Mouse (Mus musculus) embryonic facial prominence, embryonic 12.5 days (tissue): ENCODE measurements around the gene Nfkbil1. TPM values are rescaled to one million over a fixed set of nuclear protein-coding genes. Genes with fewer than 3 reads are reported as not detected.

Source experiments
- ATAC-seq: fragments of 200-750 bp; cut with Nextera tagmentation; 2 replicates; pipeline ENCODE4 v1.8.0; 2017; ENCODE audit not compliant: insufficient number of reproducible peaks, insufficient read depth, low FRiP score, low TSS enrichment
- H3K27ac ChIP-seq: fragments of 300-500 bp; sonication (generic); 2 replicates; pipeline ENCODE4 v1.5.1; 2016; ENCODE audit warnings: mild to moderate bottlenecking
- H3K27me3 ChIP-seq: fragments of 300-500 bp; sonication (generic); 2 replicates; pipeline ENCODE4 v1.6.1; 2016; ENCODE audit warnings: mild to moderate bottlenecking, moderate library complexity
- H3K36me3 ChIP-seq: fragments of 300-500 bp; sonication (generic); 2 replicates; pipeline ENCODE4 v1.6.1; 2016; ENCODE audit warnings: mild to moderate bottlenecking
- H3K4me1 ChIP-seq: fragments of 300-500 bp; sonication (generic); 2 replicates; pipeline ENCODE4 v1.6.1; 2016
- H3K4me2 ChIP-seq: fragments of 300-500 bp; sonication (generic); replicated peaks from 2 replicates; pipeline ENCODE4 v1.6.1; 2016; ENCODE audit warnings: mild to moderate bottlenecking, moderate library complexity
- H3K4me3 ChIP-seq: fragments of 300-500 bp; sonication (generic); 2 replicates; pipeline ENCODE4 v1.5.1; 2016; ENCODE audit warnings: mild to moderate bottlenecking
- H3K9ac ChIP-seq: fragments of 300-500 bp; sonication (generic); 2 replicates; pipeline ENCODE4 v1.6.1; 2016; ENCODE audit warnings: mild to moderate bottlenecking, moderate library complexity
- H3K9me3 ChIP-seq: fragments of 300-500 bp; sonication (generic); 2 replicates; pipeline ENCODE4 v1.6.1; 2016; ENCODE audit warnings: mild to moderate bottlenecking, moderate library complexity
- WGBS: fragments of 180-500 bp; shearing (Covaris S2); methylation state at CpG from one replicate; pipeline ENCODE4 v1.1.7; 2016; 5-methylcytosine and 5-hydroxymethylcytosine counted together
- polyA plus RNA-seq: library from polyadenylated mRNA; unstranded; fragments of >200 nt; fragmentation: Nextera tagmentation; extraction: Ambion mirVana; gene quantifications from 2 replicates; pipeline ENCODE4 v1.2.1, GENCODE M21; 2016

Nfkbil1 gene
- polyA plus RNA-seq, 1 experiment from 2014 or later = 13.0 TPM

DNA sequence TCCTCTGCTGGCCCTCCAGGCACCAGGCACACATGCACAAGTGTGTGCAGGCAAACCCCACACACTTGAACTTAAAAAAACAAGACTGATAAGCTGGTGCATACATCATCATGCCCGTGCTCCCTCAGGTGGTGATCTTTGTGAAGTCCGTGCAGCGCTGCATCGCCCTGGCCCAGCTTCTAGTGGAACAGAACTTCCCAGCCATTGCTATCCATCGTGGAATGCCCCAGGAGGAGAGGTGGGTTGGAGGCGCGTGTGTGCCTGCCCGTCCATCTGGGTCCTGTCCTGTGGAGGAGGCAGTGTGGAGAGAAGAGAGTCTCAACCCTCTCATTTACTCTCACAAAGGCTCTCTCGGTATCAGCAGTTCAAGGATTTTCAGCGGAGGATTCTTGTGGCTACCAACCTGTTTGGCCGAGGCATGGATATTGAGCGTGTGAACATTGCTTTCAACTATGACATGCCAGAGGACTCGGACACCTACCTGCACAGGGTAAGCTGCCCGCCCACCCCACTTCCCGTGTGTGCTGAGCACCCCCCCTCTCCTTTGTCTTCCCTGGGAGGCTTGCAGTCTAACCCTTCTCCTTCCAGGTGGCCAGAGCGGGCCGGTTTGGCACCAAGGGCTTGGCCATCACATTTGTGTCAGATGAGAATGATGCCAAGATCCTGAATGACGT is 17.2 kb upstream of the Nfkbil1 start:
- WGBS = 90% methylated on average over 18 of the region's 18 CpGs
- no peak for ATAC-seq

GRCm38 (mm10) chr17:35251981-35252380 is 16.4 kb upstream of the Nfkbil1 start:
- no peak for ATAC-seq
- Histone ChIP-seq H3K9me3 (no peaks in the 10 kb centered on the region), H3K4me3 (no peak overlapping the region), H3K4me1 (0 out of 2 replicates have a peak, but pooled peaks cover 3% of the 10 kb centered on the region), H3K9ac (no peak overlapping the region), H3K36me3 (peaks cover 71% of the 10 kb centered on the region), H3K4me2 (no peak overlapping the region), H3K27ac (no peak overlapping the region), H3K27me3 (no peaks in the 10 kb centered on the region)
- WGBS = 78% methylated on average over 5 of the region's 5 CpGs

More for the DNA sequence above, 17.2 kb upstream of the Nfkbil1 start:
- Histone ChIP-seq H3K27ac (no peak overlapping the region), H3K27me3 (no peaks in the 10 kb centered on the region), H3K4me1 (no peaks in the 10 kb centered on the region), H3K36me3 (peaks cover 63% of the 10 kb centered on the region), H3K4me3 (no peak overlapping the region), H3K4me2 (no peak overlapping the region), H3K9ac (no peak overlapping the region), H3K9me3 (no peaks in the 10 kb centered on the region)

DNA sequence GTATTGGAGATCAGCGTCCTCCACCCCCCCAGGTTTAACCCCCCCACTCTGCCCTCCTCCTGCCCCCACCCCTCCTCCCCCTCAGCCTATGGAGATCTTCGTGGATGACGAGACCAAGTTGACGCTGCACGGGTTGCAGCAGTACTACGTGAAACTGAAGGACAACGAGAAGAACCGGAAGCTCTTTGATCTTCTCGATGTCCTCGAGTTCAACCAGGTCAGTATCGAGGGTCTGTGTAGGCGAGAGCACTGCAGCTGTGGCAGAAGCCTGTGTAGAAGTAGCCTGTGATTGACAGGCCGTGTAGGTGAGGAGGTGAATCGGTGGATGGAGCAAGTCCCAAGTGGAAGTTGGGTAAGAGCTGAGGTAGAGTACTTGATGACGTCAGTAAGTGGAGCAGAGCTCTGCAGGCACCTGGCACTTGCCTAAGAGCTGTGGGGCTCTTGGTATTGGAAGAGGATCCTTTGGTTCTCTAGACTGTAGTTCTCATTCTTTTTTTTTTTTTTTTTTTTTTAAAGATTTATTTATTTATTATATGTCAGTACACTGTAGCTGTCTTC is 15.6 kb upstream of the Nfkbil1 start:
- Histone ChIP-seq H3K4me1 (peaks cover 6% of the 10 kb centered on the region), H3K36me3 (peaks cover 78% of the 10 kb centered on the region), H3K27me3 (no peaks in the 10 kb centered on the region), H3K4me3 (no peak overlapping the region), H3K9me3 (no peaks in the 10 kb centered on the region), H3K9ac (no peak overlapping the region), H3K4me2 (no peak overlapping the region), H3K27ac (no peak overlapping the region)
- no peak for ATAC-seq
- 82% methylated on average over 15 of the region's 15 CpGs for WGBS

DNA sequence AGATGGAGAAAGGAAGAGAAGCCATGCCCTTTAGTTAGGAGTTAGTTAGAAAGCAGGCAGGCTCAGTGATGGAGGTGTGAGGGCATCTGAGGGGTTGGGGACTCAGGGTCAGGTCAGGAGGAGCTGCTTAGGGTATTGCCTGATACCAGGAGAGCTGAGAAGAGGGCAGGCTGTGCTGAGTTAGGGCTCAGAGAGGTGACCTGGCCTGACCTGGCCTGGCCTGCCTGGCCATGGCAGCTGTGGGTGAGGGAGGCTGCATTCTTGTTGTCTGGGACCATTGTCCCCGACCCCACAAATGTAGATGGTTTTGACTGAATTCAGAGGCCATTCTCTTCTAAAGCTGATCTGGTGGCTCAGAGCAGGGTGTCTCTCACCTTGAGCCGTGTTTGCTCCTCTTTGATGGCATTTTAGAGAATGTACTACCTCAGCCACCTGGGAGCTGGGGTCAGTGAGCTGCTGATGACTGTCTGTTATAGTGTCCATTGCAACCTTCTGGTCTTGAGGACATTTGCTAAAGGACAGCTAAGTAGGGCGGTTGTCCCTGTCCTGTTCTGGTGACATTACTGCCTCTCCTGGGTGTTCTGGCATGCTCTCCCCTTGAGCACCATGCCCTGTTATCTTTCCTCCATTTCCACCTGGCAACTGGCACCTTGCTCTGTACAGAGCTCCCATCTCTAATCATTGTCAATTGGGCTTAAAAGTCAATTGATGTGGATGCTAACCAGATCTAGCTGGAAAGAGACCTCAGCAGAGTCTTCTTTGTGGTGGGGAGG is 14.9 kb upstream of the Nfkbil1 start:
- Histone ChIP-seq H3K36me3 (peaks cover 85% of the 10 kb centered on the region), H3K4me2 (no peak overlapping the region), H3K9ac (no peak overlapping the region), H3K4me1 (peaks cover 13% of the 10 kb centered on the region), H3K9me3 (no peaks in the 10 kb centered on the region), H3K4me3 (no peak overlapping the region), H3K27ac (no peak overlapping the region), H3K27me3 (no peaks in the 10 kb centered on the region)
- 89% methylated on average over 3 of the region's 3 CpGs for WGBS
- no peak for ATAC-seq

- ATAC-seq = no peak
- 89% methylated on average over 19 of the region's 19 CpGs for WGBS
- H3K27ac ChIP-seq = no peak overlapping the region
- no peak overlapping the region for H3K4me2 ChIP-seq
- H3K4me1 ChIP-seq = peaks cover 23% of the 10 kb centered on the region
- H3K9me3 ChIP-seq = no peaks in the 10 kb centered on the region
- H3K9ac ChIP-seq = no peak overlapping the region
- no peak overlapping the region for H3K4me3 ChIP-seq
- no peaks in the 10 kb centered on the region for H3K27me3 ChIP-seq
- H3K36me3 ChIP-seq = peaks cover 94% of the 10 kb centered on the region
These were observed 14.0 kb upstream of the Nfkbil1 start for GRCm38 (mm10) chr17:35249451-35250197.

DNA sequence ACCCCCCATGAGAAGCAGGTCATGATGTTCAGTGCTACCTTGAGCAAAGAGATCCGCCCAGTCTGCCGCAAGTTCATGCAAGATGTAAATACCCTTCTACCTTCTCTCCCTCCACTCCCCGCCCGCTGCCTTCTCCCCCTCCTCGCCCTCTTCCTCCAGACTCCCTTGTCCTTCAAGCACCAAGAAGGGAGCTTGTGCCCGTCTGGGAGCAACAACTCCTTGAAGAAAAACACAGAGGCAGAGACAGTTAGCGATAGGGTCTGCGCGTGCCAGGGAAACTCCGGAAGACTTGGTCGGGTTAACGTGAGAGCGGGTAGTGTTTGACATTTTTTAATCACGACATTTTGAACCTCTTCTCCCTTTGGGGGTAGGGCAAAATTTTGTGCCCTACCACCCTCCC is 13.4 kb upstream of the Nfkbil1 start:
- Histone ChIP-seq H3K9ac (no peak overlapping the region), H3K27me3 (no peaks in the 10 kb centered on the region), H3K9me3 (no peaks in the 10 kb centered on the region), H3K4me2 (no peak overlapping the region), H3K4me1 (peaks cover 29% of the 10 kb centered on the region), H3K27ac (no peak overlapping the region), H3K36me3 (peaks cover 98% of the 10 kb centered on the region), H3K4me3 (no peak overlapping the region)
- 89% methylated on average over 14 of the region's 14 CpGs for WGBS
- ATAC-seq = no peak

GRCm38 (mm10) chr17:35247144-35247543 is 11.6 kb upstream of the Nfkbil1 start:
- no peak for ATAC-seq
- H3K27me3 ChIP-seq = no peaks in the 10 kb centered on the region
- peaks cover 38% of the 10 kb centered on the region for H3K4me1 ChIP-seq
- no peak overlapping the region for H3K4me3 ChIP-seq
- no peaks in the 10 kb centered on the region for H3K9me3 ChIP-seq
- 0 out of 2 replicates have a peak overlapping the region, but pooled peaks have one; percentile 11 for H3K27ac ChIP-seq
- peaks cover 89% of the 10 kb centered on the region for H3K36me3 ChIP-seq
- no peak overlapping the region for H3K9ac ChIP-seq
- H3K4me2 ChIP-seq = no peak overlapping the region
- WGBS = 90% methylated on average over 7 of the region's 7 CpGs

GRCm38 (mm10) chr17:35245731-35246623 is 10.4 kb upstream of the Nfkbil1 start:
- no peak overlapping the region for H3K9ac ChIP-seq
- peak overlapping the region; percentile 93; the same call in 1 of the 2 replicates for H3K4me2 ChIP-seq
- peak overlapping the region; percentile 96; the same call in 1 of the 2 replicates for H3K4me3 ChIP-seq
- peaks cover 80% of the 10 kb centered on the region for H3K36me3 ChIP-seq
- H3K4me1 ChIP-seq = peaks cover 38% of the 10 kb centered on the region
- WGBS = 81% methylated on average over 15 of the region's 15 CpGs
- no peaks in the 10 kb centered on the region for H3K9me3 ChIP-seq
- no peaks in the 10 kb centered on the region for H3K27me3 ChIP-seq
- no peak for ATAC-seq
- H3K27ac ChIP-seq = no peak overlapping the region

DNA sequence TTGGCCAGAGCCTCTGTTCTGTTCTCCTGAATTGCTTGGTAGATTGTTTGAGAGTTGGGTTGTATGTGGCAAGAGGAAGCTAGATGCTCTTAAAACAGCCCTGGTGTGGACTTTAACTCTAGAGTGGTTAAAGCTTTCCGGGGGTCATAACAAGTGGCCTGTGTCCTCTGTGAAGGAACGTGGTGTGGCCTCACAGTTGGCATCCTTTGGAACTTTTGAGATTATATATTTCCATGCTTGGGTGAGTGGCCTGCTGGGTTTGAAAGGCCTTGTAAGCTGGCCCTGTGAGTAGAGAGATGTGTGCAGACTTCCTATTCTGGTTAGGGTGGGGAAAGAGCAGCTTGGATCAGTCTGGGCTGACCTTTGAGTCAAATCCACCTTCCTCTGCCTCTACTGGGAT is 9.4 kb upstream of the Nfkbil1 start:
- WGBS = 87% methylated on average over 2 of the region's 2 CpGs
- Histone ChIP-seq H3K4me2 (peak overlapping the region; percentile 93), H3K9ac (peak overlapping the region; percentile 100), H3K4me1 (peaks cover 46% of the 10 kb centered on the region), H3K9me3 (no peaks in the 10 kb centered on the region), H3K36me3 (peaks cover 70% of the 10 kb centered on the region), H3K4me3 (peak overlapping the region; percentile 96), H3K27me3 (no peaks in the 10 kb centered on the region), H3K27ac (no peak overlapping the region)
- ATAC-seq = no peak

GRCm38 (mm10) chr17:35243086-35243485 is 7.5 kb upstream of the Nfkbil1 start:
- peak overlapping the region; percentile 93 for H3K4me2 ChIP-seq
- WGBS = 9% methylated on average over 16 of the region's 16 CpGs
- no peak for ATAC-seq
- peak overlapping the region; percentile 100 for H3K9ac ChIP-seq
- no peaks in the 10 kb centered on the region for H3K27me3 ChIP-seq
- peak overlapping the region; percentile 96 for H3K4me3 ChIP-seq
- H3K36me3 ChIP-seq = peaks cover 51% of the 10 kb centered on the region
- no peaks in the 10 kb centered on the region for H3K9me3 ChIP-seq
- H3K27ac ChIP-seq = peak overlapping the region; percentile 99
- peaks cover 46% of the 10 kb centered on the region for H3K4me1 ChIP-seq
